Mouse (Mus musculus): ENCODE data around the gene Lrrc40. TPM values are rescaled to one million over a fixed set of nuclear protein-coding genes. Genes with fewer than 3 reads are reported as not detected.

Gene Lrrc40
- polyA plus RNA-seq, 1 experiment from 2014 or later, result 55.0 TPM

DNA sequence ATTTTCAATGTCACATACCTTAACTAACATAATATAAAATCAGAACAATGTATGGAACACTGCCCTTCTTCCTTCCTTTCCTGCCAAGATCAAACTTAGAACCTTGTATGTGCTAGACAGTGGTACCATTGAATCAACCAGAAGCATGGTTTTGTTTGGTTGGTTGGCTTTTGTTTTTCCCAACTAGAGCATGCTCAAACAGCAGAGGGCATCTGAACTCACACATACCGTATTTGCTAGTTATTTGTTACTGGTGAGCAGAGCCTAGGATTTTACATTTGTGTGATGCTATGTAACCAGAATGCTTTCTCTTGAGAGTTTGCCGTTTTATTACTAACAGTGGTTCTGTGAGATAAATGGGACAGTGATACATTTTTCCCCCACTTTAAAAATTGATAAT is 13.0 kb downstream of the Lrrc40 start:
- ATAC-seq (ENCODE audit: insufficient number of reproducible peaks, low FRiP score), result no peak
- Histone ChIP-seq H3K4me3 (no peak overlapping the region), H3K4me1 (replicated peaks) (no peaks in the 10 kb centered on the region), H3K9me3 (replicated peaks) (no peaks in the 10 kb centered on the region), H3K27me3 (replicated peaks) (no peaks in the 10 kb centered on the region), H3K9ac (no peak overlapping the region), H3K36me3 (peaks cover 19% of the 10 kb centered on the region; the same call in 1 of the 2 replicates), H3K4me2 (no peak overlapping the region), H3K27ac (ENCODE audit: poor library complexity, severe bottlenecking) (no peak overlapping the region)
- 94% methylated on average over 2 of the region's 2 CpGs for WGBS

DNA sequence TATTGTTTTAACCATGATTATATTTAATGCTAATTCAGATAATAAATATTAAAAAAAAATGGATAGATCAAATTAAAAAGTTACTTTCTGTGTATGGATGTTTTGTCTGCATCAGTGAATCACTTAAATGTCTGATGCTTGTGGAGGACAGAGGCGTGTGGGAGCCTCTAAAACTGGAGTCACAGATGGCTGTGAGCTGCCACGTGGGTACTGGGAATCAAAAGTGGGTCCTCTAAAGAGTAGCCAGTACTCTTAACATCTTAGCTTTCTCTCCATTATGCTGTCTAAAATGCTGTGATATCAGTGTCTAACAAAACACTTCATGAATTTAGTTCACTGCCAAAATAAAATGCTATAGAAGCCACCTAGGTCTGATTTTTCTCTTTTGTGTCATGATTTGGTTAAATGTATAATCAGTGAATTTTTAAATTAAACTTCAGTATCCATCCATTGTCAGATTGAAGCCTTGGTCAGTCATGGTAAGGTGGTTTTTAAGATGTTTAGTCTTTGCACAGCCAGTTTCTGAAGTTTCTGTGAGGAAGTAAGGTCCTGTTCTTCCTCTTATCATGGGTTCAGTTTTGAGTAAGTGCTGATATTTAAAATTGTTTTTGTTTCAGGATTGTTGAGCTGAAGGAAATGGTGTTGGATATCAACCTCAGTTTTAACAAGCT is 24.3 kb downstream of the Lrrc40 start:
- ATAC-seq (ENCODE audit: insufficient number of reproducible peaks, low FRiP score), result no peak

DNA sequence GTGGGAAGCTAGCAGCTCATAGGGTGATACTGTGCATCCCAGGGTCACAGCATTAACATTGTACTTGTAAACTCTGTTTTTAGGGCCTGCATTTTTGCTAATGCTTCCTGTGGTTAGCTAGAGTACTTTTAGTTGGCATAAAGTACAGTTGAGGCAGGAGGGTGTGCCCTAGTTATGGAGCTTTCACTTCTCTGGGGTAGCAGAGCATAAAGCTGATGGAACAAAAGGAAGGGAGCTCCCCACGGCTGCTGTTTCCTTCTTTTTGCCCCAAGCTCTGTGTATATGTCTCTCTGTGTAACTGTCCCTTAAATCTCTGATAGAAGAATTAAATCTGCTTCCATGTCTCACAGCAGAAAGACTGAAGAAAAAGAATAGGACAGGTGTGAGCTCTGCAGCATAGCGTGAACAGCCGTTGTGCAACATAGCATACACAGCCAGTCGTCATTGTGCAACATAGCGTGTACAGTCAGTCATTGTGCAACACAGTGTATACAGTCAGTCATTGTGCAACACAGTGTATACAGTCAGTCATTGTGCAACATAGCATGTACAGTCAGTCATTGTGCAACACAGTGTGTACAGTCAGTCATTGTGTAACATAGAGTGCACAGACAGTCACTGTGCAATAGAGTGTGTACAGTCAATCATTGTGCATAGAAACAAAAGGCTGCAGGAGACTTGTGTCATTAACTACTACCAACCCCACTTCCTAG is 25.5 kb downstream of the Lrrc40 start:
- no peaks in the 10 kb centered on the region for H3K4me1 ChIP-seq (replicated peaks)
- no peak overlapping the region for H3K9ac ChIP-seq
- ATAC-seq (ENCODE audit: insufficient number of reproducible peaks, low FRiP score), result no peak
- H3K27me3 ChIP-seq (replicated peaks), result no peaks in the 10 kb centered on the region
- no peak overlapping the region for H3K27ac ChIP-seq (ENCODE audit: poor library complexity, severe bottlenecking)
- peaks cover 42% of the 10 kb centered on the region for H3K36me3 ChIP-seq
- H3K4me2 ChIP-seq, result no peak overlapping the region
- 90% methylated on average over 5 of the region's 5 CpGs for WGBS
- H3K4me3 ChIP-seq, result no peak overlapping the region
- no peaks in the 10 kb centered on the region for H3K9me3 ChIP-seq (replicated peaks)

More for the DNA sequence above, 24.3 kb downstream of the Lrrc40 start:
- H3K4me2 ChIP-seq, result no peak overlapping the region
- peaks cover 52% of the 10 kb centered on the region for H3K36me3 ChIP-seq
- H3K27me3 ChIP-seq (replicated peaks), result no peaks in the 10 kb centered on the region
- no peaks in the 10 kb centered on the region for H3K9me3 ChIP-seq (replicated peaks)
- no peak overlapping the region for H3K4me3 ChIP-seq
- H3K9ac ChIP-seq, result no peak overlapping the region
- 90% methylated on average over 2 of the region's 2 CpGs for WGBS
- H3K27ac ChIP-seq (ENCODE audit: poor library complexity, severe bottlenecking), result no peak overlapping the region
- H3K4me1 ChIP-seq (replicated peaks), result no peaks in the 10 kb centered on the region

DNA sequence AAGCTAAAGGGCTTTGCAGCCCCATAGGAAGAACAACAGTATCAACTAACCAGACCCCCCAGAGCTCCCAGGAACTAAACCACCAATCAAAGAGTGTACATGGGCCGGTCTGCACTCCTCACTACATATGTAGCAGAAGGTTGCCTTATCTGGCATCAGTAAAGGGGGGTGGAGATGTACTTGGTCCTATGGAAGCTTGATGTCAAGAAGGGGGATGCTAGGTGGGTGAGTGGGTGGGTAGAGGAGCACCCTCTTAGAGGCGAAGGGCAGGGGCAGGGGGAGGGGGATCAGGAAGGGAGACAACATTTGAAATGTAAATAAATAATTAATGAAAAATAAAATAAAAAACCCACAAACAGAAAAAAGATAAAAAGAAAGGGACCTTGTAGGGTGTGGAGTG is 28.8 kb downstream of the Lrrc40 start:
- Histone ChIP-seq H3K9me3 (replicated peaks) (no peaks in the 10 kb centered on the region), H3K4me2 (no peak overlapping the region), H3K9ac (no peak overlapping the region), H3K4me3 (no peak overlapping the region), H3K36me3 (peaks cover 17% of the 10 kb centered on the region), H3K27ac (ENCODE audit: poor library complexity, severe bottlenecking) (no peak overlapping the region), H3K4me1 (replicated peaks) (peaks cover 8% of the 10 kb centered on the region), H3K27me3 (replicated peaks) (no peaks in the 10 kb centered on the region)
- 95% methylated on average over 2 of the region's 2 CpGs for WGBS
- ATAC-seq (ENCODE audit: insufficient number of reproducible peaks, low FRiP score), result no peak

DNA sequence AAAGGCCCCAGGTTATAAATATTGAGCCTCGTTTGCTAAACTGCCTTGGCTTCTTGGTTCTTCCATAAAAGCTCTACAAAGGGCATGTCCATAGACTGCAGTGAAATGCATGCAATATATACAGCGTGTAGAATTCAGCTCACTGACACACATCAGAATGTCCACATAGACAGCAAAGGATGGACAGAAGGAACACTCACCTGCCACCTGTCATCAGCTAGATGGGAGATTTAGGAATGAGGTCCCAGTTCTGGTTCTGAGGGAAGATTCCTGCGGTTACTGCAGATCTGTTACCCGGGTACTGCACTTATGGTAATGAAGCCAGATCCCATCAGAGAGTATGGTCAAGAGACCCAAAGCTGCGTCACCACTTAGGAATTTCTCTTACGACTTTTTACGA is 31.5 kb downstream of the Lrrc40 start:
- 82% methylated on average over 7 of the region's 7 CpGs for WGBS
- peaks cover 8% of the 10 kb centered on the region for H3K4me1 ChIP-seq (replicated peaks)

DNA sequence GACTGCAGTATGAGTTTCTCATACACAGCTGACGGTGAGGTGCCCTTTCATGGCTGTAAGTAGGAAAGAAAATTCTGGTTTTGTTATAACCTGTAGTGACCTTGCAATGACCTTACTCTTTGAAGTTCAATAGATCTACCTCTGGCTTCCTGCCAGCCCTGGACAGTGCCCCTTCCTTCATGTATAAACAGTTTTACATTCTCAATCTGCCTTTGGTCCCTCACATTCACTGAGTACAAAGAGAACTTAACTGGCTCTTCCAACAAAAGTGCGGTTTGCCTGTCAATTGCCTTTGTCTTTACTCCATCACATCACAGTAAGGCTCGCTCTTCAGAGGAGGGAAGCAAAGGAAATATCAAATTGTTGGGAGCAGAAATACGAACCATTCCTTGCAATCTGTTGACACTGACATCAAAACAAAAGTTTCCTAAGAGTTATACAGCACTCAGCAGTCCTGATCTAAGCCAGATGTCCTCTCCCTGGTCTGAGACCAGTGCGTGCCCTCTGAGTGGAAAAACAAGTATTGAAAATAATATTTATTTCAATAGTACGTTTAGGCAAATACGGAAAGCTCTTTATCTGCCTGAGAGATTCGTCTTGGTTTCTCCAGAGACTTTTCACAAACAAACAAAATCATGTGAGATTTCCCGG is 32.3 kb downstream of the Lrrc40 start:
- ATAC-seq (ENCODE audit: insufficient number of reproducible peaks, low FRiP score), result no peak
- Histone ChIP-seq H3K36me3 (peaks cover 7% of the 10 kb centered on the region), H3K27ac (ENCODE audit: poor library complexity, severe bottlenecking) (no peak overlapping the region), H3K27me3 (replicated peaks) (no peaks in the 10 kb centered on the region), H3K9ac (no peak overlapping the region), H3K9me3 (replicated peaks) (no peaks in the 10 kb centered on the region), H3K4me2 (no peak overlapping the region), H3K4me1 (replicated peaks) (peaks cover 8% of the 10 kb centered on the region), H3K4me3 (no peak overlapping the region)
- WGBS, result 63% methylated on average over 9 of the region's 9 CpGs

More for the DNA sequence above, 31.5 kb downstream of the Lrrc40 start:
- Histone ChIP-seq H3K27me3 (replicated peaks) (no peaks in the 10 kb centered on the region), H3K9ac (no peak overlapping the region), H3K4me3 (no peak overlapping the region), H3K4me2 (no peak overlapping the region), H3K36me3 (peaks cover 9% of the 10 kb centered on the region), H3K27ac (ENCODE audit: poor library complexity, severe bottlenecking) (no peak overlapping the region), H3K9me3 (replicated peaks) (no peaks in the 10 kb centered on the region)
- ATAC-seq (ENCODE audit: insufficient number of reproducible peaks, low FRiP score), result no peak

DNA sequence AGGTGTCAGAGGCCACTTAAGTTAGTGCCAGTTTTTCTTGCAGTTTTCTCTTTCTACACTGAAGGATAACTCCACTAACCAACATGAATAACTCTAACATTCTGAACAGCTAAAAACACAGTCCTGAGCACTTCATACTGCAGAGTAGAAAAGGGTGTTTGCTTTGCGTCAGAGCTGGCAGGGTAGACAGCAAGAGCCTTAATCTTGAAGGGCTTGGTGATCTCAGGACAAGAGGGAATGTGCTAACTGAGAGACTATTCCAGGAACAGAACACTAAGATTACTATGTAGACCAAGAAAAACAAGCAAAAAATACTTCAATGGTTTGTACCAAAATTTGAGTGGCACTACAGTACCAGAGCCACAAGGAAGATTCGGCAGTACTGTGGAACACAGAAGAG is 38.5 kb downstream of the Lrrc40 start:
- no peak overlapping the region for H3K4me2 ChIP-seq
- H3K4me1 ChIP-seq (replicated peaks), result no peaks in the 10 kb centered on the region
- H3K9ac ChIP-seq, result no peak overlapping the region
- no peak overlapping the region for H3K4me3 ChIP-seq
- H3K36me3 ChIP-seq, result no peaks in the 10 kb centered on the region; the same call in 1 of the 2 replicates
- no peaks in the 10 kb centered on the region for H3K9me3 ChIP-seq (replicated peaks)
- no peaks in the 10 kb centered on the region for H3K27me3 ChIP-seq (replicated peaks)
- no peak overlapping the region for H3K27ac ChIP-seq (ENCODE audit: poor library complexity, severe bottlenecking)
- no peak for ATAC-seq (ENCODE audit: insufficient number of reproducible peaks, low FRiP score)
- 55% methylated on average over 2 of the region's 2 CpGs for WGBS

DNA sequence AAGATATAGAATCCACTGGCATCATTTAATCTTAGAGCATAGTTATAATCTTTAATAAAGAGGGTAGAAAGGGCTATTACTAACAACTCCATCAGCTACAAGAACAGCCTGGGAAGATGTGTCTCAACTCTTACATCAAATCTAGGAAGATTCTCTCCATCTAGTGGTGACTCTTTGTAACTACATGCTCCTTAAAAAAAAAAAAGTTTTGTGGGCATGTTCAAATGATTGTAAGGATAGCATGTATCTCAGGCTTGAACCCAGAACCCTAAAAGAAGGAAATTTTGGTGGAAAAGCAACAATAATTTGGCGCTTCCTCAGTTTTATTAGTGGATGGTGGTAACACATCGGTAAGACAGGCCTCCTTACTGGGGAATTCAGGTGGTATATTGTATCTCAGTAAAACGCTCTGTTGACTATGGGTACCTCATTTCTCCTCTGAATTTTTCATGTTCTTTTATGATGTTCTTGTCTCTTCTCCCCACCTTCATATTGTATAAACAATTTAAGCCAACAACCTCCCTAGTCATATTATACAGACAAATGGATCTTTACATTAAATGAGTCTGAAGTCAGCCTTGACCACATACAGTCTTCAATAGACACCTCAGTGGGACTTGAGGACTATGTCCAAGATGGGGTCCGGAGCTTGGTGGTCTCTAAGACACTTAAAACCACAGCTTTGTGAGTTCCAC is 40.4 kb downstream of the Lrrc40 start:
- Histone ChIP-seq H3K9me3 (replicated peaks) (no peaks in the 10 kb centered on the region), H3K36me3 (no peaks in the 10 kb centered on the region), H3K9ac (no peak overlapping the region), H3K27ac (ENCODE audit: poor library complexity, severe bottlenecking) (no peak overlapping the region), H3K27me3 (replicated peaks) (no peaks in the 10 kb centered on the region), H3K4me3 (no peak overlapping the region), H3K4me2 (no peak overlapping the region), H3K4me1 (replicated peaks) (no peaks in the 10 kb centered on the region)
- no peak for ATAC-seq (ENCODE audit: insufficient number of reproducible peaks, low FRiP score)
- 39% methylated on average over 4 of the region's 4 CpGs for WGBS

DNA sequence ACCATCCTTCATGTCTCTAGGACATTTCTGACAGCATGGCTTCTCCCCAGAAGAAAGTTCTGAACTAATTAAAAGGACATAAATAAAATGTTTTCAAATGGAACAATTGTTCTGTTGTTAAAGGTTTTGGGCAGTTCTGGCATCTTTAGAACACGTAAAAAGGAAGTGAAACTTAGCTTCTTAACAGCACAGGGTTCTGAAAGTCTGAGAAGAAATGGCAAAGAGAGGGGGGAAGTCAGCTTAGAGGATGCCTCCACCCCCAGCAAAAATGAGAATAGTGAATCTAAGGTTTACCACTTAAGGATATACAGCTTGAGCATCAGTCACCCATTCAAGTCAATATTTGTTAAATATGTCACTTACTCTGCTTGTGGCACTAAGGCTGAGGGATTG is 40.9 kb downstream of the Lrrc40 start:
- no peaks in the 10 kb centered on the region for H3K9me3 ChIP-seq (replicated peaks)
- H3K27me3 ChIP-seq (replicated peaks), result no peaks in the 10 kb centered on the region
- H3K36me3 ChIP-seq, result no peaks in the 10 kb centered on the region
- no peaks in the 10 kb centered on the region for H3K4me1 ChIP-seq (replicated peaks)
- H3K27ac ChIP-seq (ENCODE audit: poor library complexity, severe bottlenecking), result no peak overlapping the region
- H3K4me2 ChIP-seq, result no peak overlapping the region
- 47% methylated on average over 1 of the region's 1 CpGs for WGBS
- no peak overlapping the region for H3K4me3 ChIP-seq
- no peak overlapping the region for H3K9ac ChIP-seq
- no peak for ATAC-seq (ENCODE audit: insufficient number of reproducible peaks, low FRiP score)

DNA sequence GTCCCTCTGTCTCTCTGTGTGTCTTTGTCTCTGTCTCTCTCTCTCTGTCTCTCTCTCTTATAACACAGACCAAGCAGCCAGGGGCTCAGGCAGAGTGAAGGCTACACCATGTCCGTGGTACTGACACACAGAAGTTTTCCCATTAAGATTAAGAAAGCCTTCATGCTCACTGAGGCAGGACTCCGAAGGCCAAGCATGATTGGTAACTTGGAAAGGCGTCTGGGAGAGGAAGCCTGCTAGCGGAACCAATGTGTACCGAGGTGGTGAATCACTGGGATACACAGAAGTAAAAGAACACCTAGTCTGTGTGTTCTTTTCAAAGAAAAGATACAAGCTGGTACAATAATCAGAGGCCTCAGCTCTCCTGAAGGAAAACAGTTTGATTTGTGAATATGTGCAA is 41.4 kb downstream of the Lrrc40 start:
- H3K27me3 ChIP-seq (replicated peaks), result no peaks in the 10 kb centered on the region
- H3K9me3 ChIP-seq (replicated peaks), result no peaks in the 10 kb centered on the region
- no peaks in the 10 kb centered on the region for H3K36me3 ChIP-seq
- H3K9ac ChIP-seq, result no peak overlapping the region
- no peak overlapping the region for H3K27ac ChIP-seq (ENCODE audit: poor library complexity, severe bottlenecking)
- H3K4me3 ChIP-seq, result no peak overlapping the region
- no peak for ATAC-seq (ENCODE audit: insufficient number of reproducible peaks, low FRiP score)
- 70% methylated on average over 5 of the region's 5 CpGs for WGBS
- H3K4me2 ChIP-seq, result no peak overlapping the region
- H3K4me1 ChIP-seq (replicated peaks), result no peaks in the 10 kb centered on the region

DNA sequence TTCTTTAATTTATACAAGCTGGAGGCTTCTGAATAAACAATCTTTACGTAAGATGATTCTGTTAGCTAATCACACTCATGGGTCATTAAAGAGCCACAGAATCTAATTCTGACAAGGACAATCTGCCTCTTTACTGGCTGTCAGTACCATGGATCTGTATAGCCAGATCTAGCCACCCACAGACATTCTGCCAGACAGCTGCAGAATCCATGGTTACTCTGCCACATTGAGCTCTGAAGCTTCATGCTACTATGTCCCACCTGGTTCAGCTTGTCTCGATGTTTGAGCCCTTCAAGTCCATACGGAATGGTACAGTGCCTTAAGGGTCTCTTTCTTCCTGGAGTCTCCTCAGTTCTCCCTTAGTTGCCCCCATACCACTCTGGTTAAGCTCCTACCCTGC is 55.1 kb downstream of the Lrrc40 start:
- H3K9me3 ChIP-seq (replicated peaks), result no peaks in the 10 kb centered on the region
- H3K9ac ChIP-seq, result no peak overlapping the region
- no peak overlapping the region for H3K27ac ChIP-seq (ENCODE audit: poor library complexity, severe bottlenecking)
- no peak overlapping the region for H3K4me3 ChIP-seq
- H3K36me3 ChIP-seq, result no peaks in the 10 kb centered on the region
- no peak for ATAC-seq (ENCODE audit: insufficient number of reproducible peaks, low FRiP score)
- WGBS, result 78% methylated on average over 3 of the region's 3 CpGs
- H3K4me2 ChIP-seq, result no peak overlapping the region
- H3K27me3 ChIP-seq (replicated peaks), result no peaks in the 10 kb centered on the region
- no peaks in the 10 kb centered on the region for H3K4me1 ChIP-seq (replicated peaks)
